Mouse (Mus musculus) lung, postnatal 25 days (tissue): ENCODE results near the gene Olfr1019.

Source experiments
- DNase-seq: peaks from one replicate; pipeline ENCODE4 v3.0.0; 2022; ENCODE audit warnings: low spot score

Olfr1019 gene

DNA sequence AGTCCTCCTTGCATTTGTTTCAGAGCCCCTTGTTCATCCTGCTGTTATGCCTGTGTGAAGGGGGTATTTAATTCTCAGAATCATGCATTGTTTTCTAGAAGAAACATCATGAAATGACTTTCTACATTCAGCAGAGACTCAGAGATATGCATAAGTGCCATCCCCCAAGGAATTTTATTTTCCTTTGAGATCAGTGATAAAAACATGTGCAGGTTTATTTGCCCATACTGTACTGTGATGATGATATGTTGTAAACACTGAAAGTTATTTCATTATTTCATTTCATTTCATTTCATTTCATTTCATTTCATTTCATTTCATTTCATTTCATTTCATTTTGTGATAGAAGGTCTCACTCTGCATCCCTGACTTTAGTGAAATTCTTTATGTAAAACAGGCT is at the start of gene Olfr1019:
TSS of gene Olfr1019 (minus strand) at position 101 of the 400 bp plus-strand sequence.
- no peak for DNase-seq

DNA sequence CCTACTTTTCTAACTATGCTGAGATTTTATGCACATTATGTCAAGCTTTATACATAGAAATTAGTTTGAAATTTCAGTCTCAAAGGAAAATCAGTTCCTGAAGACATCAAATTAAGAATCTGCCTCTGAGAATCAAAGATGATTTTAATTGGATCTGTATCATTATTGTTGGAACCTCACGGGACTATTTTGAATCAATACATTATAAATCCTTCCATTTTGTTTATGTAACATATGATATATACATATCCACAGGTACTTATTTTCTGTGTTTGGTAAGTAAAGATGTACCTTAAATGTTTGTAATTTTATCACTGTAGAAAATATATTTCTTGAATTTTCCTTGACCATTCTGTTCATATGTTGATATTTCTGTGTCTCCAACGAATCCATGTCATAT is 40.1 kb upstream of the Olfr1019 start, which contains the start of gene Olfr1023:
TSS of gene Olfr1023 (plus strand) at position 301 of the 400 bp plus-strand sequence.
- DNase-seq = no peak

DNA sequence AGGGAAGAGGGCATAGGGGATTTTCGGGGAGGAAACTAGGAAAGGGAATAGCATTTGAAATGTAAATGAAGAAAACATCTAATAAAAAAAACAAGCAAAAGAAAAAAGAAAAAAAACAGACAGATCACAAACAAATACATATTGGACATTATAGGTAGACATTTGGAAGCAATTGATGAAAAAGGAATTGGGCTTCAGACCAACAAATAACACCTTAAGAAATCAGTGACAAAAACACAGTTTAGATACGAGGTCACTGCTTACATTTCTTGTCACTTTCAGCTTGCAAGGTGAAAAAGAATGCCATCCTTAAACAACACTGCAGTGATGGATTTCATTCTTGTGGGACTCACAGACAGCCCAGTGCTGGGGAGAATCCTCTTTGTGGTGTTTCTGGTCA is 23.0 kb upstream of the Olfr1019 start, which contains the start of gene Olfr1022:
TSS of gene Olfr1022 (plus strand) at position 301 of the 400 bp plus-strand sequence.
- no peak for DNase-seq

GRCm38 (mm10) chr2:85846730-85847129 is 1.4 kb upstream of the Olfr1019 start, which contains the start of gene Olfr1020:
TSS of gene Olfr1020 (plus strand) at chr2:85847030.
- no peak for DNase-seq

DNA sequence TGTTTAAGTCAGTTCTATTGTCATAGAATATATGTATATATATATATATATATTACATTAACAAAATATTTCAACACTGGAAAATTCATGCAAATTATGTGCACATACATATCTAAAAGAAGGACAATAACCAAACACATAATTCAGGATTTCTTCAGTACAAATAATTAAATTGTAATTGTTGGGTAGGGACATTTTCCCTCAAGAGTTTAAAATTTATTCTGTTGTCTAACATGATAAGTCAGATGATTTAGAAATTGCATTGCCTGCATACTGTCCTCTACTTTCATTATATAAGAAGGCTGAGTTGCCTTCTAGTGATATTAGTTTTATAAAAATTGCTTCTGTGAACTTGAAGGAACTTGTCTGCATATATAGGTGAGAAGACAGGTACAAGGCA is 27.1 kb downstream of the Olfr1019 start, which contains the start of gene Olfr1018:
TSS of gene Olfr1018 (plus strand) at position 301 of the 400 bp plus-strand sequence.
- DNase-seq = no peak

DNA sequence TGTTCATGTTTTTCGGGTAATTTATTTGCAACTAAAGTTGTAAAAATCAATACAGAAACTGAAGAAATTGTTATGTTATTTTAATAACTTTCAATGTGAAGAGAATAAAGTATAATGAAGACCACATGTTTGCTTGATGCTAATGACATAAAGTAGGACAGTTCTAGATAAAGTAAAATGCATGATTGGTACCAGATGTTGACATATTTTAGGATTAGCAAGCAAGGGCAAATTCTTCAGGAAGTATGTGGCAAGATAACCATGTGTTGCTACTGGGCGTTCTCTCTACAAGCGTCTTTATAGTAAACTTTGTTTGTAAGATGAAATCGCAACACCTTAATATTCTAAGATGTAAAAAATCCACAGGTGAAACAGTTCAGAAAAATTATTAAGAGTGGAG is 40.8 kb downstream of the Olfr1019 start:
- DNase-seq = no peak

GRCm38 (mm10) chr2:85802444-85802843 is 42.8 kb downstream of the Olfr1019 start, which contains the start of gene Olfr1016:
TSS of gene Olfr1016 (minus strand) at chr2:85802544.
- DNase-seq = no peak

DNA sequence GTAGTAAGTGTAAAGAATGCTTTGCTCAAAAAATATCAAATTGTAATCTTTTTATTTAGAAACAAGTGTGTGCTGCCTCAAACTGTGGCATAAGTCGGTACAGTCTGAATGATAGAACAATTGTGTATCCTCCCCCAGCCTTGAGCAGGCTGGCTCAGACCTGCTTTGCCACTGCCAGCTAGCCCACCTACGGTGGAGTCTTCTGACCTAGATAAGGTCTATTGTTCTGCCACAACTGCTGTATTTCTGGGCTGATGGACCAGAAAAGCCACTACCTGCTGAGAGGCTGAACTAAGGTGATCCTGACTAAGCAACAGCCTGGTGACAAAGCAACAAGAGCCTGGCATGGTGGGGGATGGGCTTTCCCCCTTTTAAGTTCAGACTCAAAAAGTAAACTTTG is 53.0 kb downstream of the Olfr1019 start:
- DNase-seq = no peak
